Mouse (Mus musculus) midbrain, embryonic 10.5 days (tissue): ENCODE data around the gene Fhl3. TPM values are rescaled to one million over a fixed set of nuclear protein-coding genes. Genes with fewer than 3 reads are reported as not detected.
"Not testable (repeated sequence)": the region's sequence is repeated elsewhere in the genome, so short reads cannot be mapped to it uniquely, and the experiment has no call there.

Experiments used
- DNase-seq: peaks from one replicate; pipeline ENCODE4 v3.0.0-alpha.2; 2017; ENCODE audit warnings: low spot score
- H3K27ac ChIP-seq: fragments of 300-500 bp; sonication (generic); replicated peaks from 2 replicates; pipeline ENCODE4 v1.5.1; 2016; ENCODE audit warnings: mild to moderate bottlenecking
- H3K27me3 ChIP-seq: fragments of 300-500 bp; sonication (generic); 2 replicates; pipeline ENCODE4 v1.6.1; 2016; ENCODE audit warnings: low read depth, mild to moderate bottlenecking; ENCODE audit not compliant: poor library complexity, severe bottlenecking
- H3K36me3 ChIP-seq: fragments of 300-500 bp; sonication (generic); 2 replicates; pipeline ENCODE4 v1.6.1; 2016; ENCODE audit warnings: mild to moderate bottlenecking, moderate library complexity
- H3K4me1 ChIP-seq: fragments of 300-500 bp; sonication (generic); 2 replicates; pipeline ENCODE4 v1.6.1; 2016
- H3K4me3 ChIP-seq: fragments of 300-500 bp; sonication (generic); 2 replicates; pipeline ENCODE4 v1.5.1; 2016; ENCODE audit warnings: mild to moderate bottlenecking, moderate library complexity
- H3K9me3 ChIP-seq: fragments of 300-500 bp; sonication (generic); replicated peaks from 2 replicates; pipeline ENCODE4 v1.6.1; 2016; ENCODE audit warnings: mild to moderate bottlenecking
- WGBS: fragments of 180-500 bp; shearing (Covaris S2); methylation state at CpG from one replicate; pipeline ENCODE4 v1.1.7; 2016; 5-methylcytosine and 5-hydroxymethylcytosine counted together
- polyA plus RNA-seq: library from polyadenylated mRNA; unstranded; fragments of >200 nt; fragmentation: Nextera tagmentation; extraction: Ambion mirVana; gene quantifications from 2 replicates; pipeline ENCODE4 v1.2.1, GENCODE M21; 2016

Fhl3 gene
- polyA plus RNA-seq, 1 experiment from 2014 or later, result 4.6 TPM

DNA sequence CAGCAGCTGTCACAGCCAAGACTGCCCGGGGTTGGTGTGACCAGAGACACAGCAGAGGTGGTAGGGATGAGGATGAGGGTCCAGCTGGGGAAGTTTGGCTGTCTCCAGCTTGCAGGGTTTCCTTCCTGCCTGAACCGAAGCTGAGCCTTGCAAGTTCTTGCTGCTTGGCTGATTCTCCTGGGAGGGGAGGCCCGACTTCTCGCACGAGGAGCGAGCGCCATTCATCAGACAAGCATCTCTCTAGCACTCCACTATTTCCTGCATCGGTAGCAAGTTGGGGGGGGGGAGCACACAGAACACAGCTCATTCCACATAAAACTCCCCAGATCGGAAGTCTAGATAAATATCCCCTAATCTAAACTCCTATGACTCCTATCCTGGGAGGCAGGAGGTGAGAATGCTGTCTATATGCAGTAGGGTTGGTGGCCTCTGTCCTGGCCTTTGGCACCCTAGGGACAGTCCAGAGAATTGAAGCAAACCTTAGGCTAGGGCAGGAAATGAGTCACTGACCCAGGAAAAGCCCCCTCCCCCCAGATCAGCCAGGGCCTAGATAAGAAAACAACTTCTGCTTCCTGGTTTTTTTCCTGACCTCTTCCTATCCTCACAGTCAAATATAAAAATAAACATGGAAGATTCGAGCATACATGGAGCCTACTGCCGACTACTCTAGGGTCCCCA lies 4.4 kb downstream of the Fhl3 start:
- H3K4me1 ChIP-seq, result peaks cover 82% of the 10 kb centered on the region
- H3K27ac ChIP-seq, result peak overlapping the region; percentile 89
- peaks cover 50% of the 10 kb centered on the region for H3K27me3 ChIP-seq
- H3K4me3 ChIP-seq, result peak overlapping the region; percentile 38
- WGBS, result 25% methylated on average over 11 of the region's 11 CpGs
- peaks cover 22% of the 10 kb centered on the region for H3K36me3 ChIP-seq
- H3K9me3 ChIP-seq, result no peaks in the 10 kb centered on the region
- DNase-seq, result peak; percentile 42

GRCm38 (mm10) chr4:124705661-124706269 lies 5.3 kb downstream of the Fhl3 start:
- Histone ChIP-seq H3K36me3 (peaks cover 22% of the 10 kb centered on the region), H3K4me3 (no peak overlapping the region), H3K9me3 (no peaks in the 10 kb centered on the region), H3K4me1 (peaks cover 82% of the 10 kb centered on the region), H3K27me3 (peaks cover 50% of the 10 kb centered on the region), H3K27ac (peak overlapping the region; percentile 89)
- 90% methylated on average over 23 of the region's 23 CpGs for WGBS
- DNase-seq, result no peak

DNA sequence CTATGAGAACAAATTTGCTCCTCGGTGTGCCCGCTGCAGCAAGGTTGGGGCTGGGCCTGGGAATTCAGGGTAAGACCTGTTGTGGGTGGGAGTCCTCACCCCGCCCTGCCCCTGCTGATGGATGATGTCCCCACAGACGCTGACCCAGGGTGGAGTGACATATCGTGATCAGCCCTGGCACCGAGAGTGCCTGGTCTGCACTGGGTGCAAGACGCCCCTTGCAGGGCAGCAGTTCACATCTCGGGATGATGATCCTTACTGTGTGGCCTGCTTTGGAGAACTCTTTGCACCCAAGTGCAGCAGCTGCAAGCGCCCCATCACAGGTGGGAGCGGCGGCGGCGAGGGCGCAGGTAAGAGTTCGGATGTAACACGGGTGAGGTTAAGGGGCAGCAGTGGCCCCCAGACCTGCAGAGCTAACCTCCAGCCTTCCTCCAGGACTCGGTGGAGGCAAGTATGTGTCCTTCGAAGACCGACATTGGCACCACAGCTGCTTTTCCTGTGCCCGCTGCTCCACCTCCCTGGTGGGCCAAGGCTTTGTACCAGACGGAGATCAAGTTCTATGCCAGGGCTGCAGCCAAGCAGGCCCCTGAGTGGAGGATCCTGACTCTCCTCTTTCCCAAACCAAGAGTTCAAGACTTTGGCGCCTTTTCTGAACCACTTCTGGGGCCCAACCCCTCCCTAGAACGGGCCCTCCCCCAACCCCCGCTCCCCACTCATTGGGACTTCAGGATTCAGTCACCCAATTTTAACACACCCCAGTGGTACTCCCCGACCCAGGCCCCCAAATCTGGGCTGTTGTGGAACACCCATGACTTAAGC lies 7.1 kb downstream of the Fhl3 start:
- not testable (repeated sequence) for DNase-seq, H3K9me3 ChIP-seq, H3K4me3 ChIP-seq
- H3K27me3 ChIP-seq, result peaks cover 41% of the 10 kb centered on the region
- H3K36me3 ChIP-seq, result peaks cover 22% of the 10 kb centered on the region
- WGBS, result 85% methylated on average over 25 of the region's 25 CpGs
- H3K27ac ChIP-seq, result 0 out of 2 replicates have a peak overlapping the region, but pooled peaks have one; percentile 17
- peaks cover 66% of the 10 kb centered on the region for H3K4me1 ChIP-seq

DNA sequence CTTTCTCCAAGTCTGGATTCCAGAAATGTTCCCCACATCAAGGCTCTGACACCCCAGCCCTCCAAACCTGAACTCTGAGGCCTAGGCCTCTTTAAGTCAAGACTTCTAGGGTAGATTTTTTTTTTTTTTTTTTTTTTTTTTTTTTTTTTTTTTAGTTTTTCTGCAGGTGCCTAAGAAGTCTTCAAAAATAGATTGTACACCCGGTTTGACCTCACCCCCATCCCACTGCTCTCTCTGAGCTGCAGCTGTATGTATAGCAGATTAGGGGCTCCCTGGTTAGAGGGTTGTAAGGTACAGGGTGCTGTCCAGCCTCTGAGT lies 7.7 kb downstream of the Fhl3 start:
- peaks cover 64% of the 10 kb centered on the region for H3K4me1 ChIP-seq
- peak overlapping the region; percentile 86 for H3K27ac ChIP-seq

DNA sequence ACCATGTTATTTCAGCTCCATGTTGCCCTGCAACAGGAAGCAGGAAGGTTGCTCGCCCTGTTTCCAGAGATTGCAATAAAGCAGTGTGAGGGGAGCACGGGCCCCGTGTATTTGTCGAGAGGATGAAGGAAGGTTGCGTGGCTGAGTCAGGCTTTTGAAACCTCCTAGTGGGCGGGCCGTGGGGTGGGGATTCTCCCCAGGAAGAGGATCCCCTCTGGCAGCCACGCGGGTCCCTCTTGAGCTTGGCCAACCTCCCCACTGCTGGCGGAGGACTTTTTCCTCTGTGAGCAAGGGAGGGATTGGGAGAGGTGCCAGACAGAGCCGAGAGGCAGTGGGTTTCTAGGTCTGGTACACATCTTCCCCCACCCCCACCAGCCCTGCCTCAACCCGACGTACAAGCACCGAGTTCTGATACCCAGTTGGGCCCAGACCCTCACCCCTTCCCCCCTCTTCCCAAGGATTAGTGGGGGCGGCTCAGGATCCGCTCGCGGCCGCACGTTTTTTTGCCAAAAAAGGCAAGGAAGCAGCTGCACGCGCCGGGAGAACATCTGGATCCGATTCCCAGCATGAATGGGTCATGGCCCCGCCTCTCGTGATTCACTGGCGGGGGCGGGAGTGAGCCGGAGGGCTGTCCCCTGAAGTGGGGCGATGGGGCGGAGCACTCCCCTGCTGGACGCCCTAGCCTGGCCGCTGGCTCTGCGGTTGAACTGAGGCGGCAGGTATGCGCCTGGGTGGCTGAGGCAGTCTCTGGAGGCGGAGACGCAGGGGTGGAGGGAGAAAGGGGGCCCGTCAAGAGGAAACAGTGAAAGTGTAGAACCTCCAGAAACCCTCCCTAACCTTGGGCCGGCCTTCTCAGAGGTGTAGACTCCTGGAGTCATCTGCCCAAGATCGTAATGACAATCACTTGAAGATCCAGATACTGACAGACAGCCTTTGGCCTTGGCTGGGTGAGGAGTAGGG lies 8.3 kb downstream of the Fhl3 start:
- Histone ChIP-seq H3K27me3 (peaks cover 36% of the 10 kb centered on the region), H3K4me3 (peak overlapping the region; percentile 50), H3K4me1 (peaks cover 58% of the 10 kb centered on the region), H3K36me3 (peaks cover 22% of the 10 kb centered on the region), H3K9me3 (no peaks in the 10 kb centered on the region), H3K27ac (peak overlapping the region; percentile 86)
- peak; percentile 85 for DNase-seq
- WGBS, result 1% methylated on average over 41 of the region's 41 CpGs

More for the DNA sequence above, 7.7 kb downstream of the Fhl3 start:
- Histone ChIP-seq H3K27me3 (peaks cover 41% of the 10 kb centered on the region), H3K36me3 (peaks cover 22% of the 10 kb centered on the region)
- not testable (repeated sequence) for H3K4me3 ChIP-seq, DNase-seq, H3K9me3 ChIP-seq
- 17% methylated on average over 1 of the region's 1 CpGs for WGBS

- WGBS, result 4% methylated on average over 18 of the region's 18 CpGs
- Histone ChIP-seq H3K4me1 (peaks cover 51% of the 10 kb centered on the region), H3K27me3 (peaks cover 28% of the 10 kb centered on the region), H3K4me3 (peak overlapping the region; percentile 50), H3K9me3 (no peaks in the 10 kb centered on the region), H3K36me3 (peaks cover 22% of the 10 kb centered on the region), H3K27ac (peak overlapping the region; percentile 86)
- DNase-seq, result peak; percentile 64
Measured at GRCm38 (mm10) chr4:124709961-124710446, 9.5 kb downstream of the Fhl3 start.

DNA sequence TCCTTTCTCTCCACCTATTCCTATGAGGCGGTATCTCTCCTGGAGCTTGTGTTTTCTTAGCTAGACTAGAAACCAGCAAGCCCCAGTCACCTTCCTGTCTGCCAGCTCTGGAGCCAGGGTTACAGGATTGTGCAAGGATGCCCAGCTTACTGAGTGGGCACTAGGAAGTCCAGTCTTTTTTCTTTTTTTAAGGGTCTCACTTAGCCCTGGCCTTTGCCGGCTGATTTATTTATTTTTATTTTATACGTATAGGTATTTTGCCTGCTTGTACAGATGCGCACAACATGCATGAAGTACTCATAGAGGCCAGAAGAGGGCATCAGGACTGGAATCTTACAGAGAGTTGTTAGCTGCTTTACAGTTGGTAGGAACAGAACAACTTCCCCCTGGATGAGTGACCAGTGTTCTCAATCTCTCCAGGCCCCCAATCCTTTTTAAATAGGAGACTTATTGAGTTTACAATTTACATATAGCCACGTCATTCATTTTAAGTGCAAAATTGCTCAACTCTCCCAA lies 10.3 kb downstream of the Fhl3 start:
- Histone ChIP-seq H3K4me3 (no peak overlapping the region), H3K27ac (no peak overlapping the region), H3K9me3 (no peaks in the 10 kb centered on the region), H3K4me1 (peaks cover 50% of the 10 kb centered on the region), H3K27me3 (peaks cover 26% of the 10 kb centered on the region), H3K36me3 (peaks cover 21% of the 10 kb centered on the region)
- 15% methylated on average over 5 of the region's 5 CpGs for WGBS
- peak; percentile 49 for DNase-seq

GRCm38 (mm10) chr4:124712618-124713017 lies 12.1 kb downstream of the Fhl3 start:
- DNase-seq, result no peak
- no peaks in the 10 kb centered on the region for H3K9me3 ChIP-seq
- no peak overlapping the region for H3K27ac ChIP-seq

GRCm38 (mm10) chr4:124713850-124714249 lies 13.3 kb downstream of the Fhl3 start:
- not testable (repeated sequence) for H3K4me3 ChIP-seq, DNase-seq, H3K27ac ChIP-seq, H3K27me3 ChIP-seq, H3K9me3 ChIP-seq
- H3K4me1 ChIP-seq, result peaks cover 38% of the 10 kb centered on the region
- 71% methylated on average over 5 of the region's 5 CpGs for WGBS
- H3K36me3 ChIP-seq, result peaks cover 33% of the 10 kb centered on the region

More at GRCm38 (mm10) chr4:124712618-124713017, 12.1 kb downstream of the Fhl3 start:
- Histone ChIP-seq H3K27me3 (peaks cover 12% of the 10 kb centered on the region), H3K36me3 (peaks cover 23% of the 10 kb centered on the region), H3K4me1 (peaks cover 47% of the 10 kb centered on the region), H3K4me3 (no peak overlapping the region)
- 87% methylated on average over 6 of the region's 6 CpGs for WGBS

DNA sequence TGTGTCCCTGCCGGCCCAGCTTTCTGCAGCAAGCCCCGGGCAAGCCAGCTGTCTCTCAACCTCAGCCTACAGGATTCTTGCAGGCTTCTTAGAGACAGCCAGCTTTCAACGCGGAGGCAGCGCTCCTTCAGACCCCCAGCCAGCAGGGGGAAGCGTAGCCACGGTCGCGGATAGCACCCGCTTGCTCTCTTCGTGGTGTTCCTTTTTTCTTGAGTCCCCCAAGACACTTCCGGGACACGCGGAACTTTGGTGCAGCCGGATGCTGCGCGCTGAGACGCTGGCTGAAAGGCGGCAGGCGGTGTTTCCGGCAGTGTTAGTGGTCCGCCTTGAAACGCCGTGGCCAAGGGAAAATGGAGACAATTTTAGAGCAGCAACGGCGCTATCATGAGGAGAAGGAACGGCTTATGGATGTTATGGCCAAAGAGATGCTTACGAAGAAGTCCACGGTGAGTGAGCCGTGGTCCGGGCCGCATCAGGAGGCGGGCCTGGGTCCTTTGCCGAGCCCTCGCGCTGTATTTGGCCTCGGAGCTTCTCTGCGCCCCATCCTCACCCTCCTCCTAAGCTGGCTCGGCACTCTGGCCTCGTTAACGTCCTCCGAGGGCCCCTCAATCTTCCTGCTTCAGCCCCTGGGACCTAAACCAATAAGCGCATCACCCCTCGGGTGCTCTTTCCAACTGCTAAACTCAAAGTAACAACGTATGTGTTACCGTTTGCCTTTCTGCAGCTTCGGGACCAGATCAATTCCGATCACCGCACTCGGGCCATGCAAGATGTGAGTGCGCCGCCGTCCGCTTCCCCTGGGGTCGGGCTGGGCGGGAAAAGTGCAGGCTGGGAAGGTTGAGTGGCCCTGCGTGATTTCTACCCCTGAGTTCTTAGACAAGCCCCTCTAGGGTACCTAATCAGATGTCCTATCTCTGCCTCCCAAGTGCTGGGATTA lies 14.3 kb downstream of the Fhl3 start, which contains the start of gene Sf3a3:
Gene Sf3a3 (plus strand): TSS at position 232 of the 937 bp plus-strand sequence.
- Histone ChIP-seq H3K27ac (peak within 1 kb of the TSS; percentile 89), H3K4me1 (peaks cover 28% of the 10 kb centered on the region), H3K36me3 (peaks cover 43% of the 10 kb centered on the region), H3K27me3 (peaks cover under 1% of the 10 kb centered on the region; the same call in 1 of the 2 replicates), H3K9me3 (no peaks in the 10 kb centered on the region), H3K4me3 (peak within 1 kb of the TSS; percentile 96)
- WGBS, result under 1% methylated on average over 57 of the region's 57 CpGs
- peak; percentile 96 for DNase-seq

DNA sequence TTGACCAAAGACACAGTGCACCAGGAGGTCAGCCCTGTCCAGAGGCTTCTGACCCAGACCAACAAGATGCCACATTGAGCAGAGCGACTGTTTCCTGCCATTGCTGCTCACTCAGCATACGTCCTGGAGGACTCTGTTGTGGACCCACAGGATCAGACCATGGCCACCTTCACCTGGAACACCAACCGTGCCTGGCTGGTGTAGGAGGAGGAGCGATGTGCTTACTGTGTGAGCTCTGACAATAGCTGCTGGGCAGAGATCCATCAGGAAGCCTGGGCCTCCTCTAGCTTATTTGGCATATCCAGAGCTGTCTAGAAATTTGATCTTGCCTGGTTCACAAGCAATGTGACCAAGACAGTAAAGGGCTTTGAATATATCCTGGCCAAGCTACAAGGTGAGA lies 18.6 kb downstream of the Fhl3 start:
- DNase-seq, result no peak
- Histone ChIP-seq H3K27me3 (no peaks in the 10 kb centered on the region), H3K36me3 (peaks cover 86% of the 10 kb centered on the region), H3K4me3 (no peak overlapping the region), H3K4me1 (peaks cover 17% of the 10 kb centered on the region), H3K27ac (no peak overlapping the region), H3K9me3 (no peaks in the 10 kb centered on the region)
- 97% methylated on average over 4 of the region's 4 CpGs for WGBS
